Mouse (Mus musculus) cerebellum, postnatal 14 days (tissue): ENCODE measurements at regions not wholly inside any gene's neighbourhood (a gene's known extent, or its start where the extent isn't known, plus 50 kb on each side); places are given as distances from the start of the nearest gene placed in this dataset.
A peak's percentile ranks its signal among the peaks of the same experiment; 100 is the strongest.

Experiments used
- DNase-seq, 2 experiments: peaks; one replicate each; pipeline ENCODE4 v3.0.0; 2021; ENCODE audit warnings: mixed read lengths in 2 of 2

DNA sequence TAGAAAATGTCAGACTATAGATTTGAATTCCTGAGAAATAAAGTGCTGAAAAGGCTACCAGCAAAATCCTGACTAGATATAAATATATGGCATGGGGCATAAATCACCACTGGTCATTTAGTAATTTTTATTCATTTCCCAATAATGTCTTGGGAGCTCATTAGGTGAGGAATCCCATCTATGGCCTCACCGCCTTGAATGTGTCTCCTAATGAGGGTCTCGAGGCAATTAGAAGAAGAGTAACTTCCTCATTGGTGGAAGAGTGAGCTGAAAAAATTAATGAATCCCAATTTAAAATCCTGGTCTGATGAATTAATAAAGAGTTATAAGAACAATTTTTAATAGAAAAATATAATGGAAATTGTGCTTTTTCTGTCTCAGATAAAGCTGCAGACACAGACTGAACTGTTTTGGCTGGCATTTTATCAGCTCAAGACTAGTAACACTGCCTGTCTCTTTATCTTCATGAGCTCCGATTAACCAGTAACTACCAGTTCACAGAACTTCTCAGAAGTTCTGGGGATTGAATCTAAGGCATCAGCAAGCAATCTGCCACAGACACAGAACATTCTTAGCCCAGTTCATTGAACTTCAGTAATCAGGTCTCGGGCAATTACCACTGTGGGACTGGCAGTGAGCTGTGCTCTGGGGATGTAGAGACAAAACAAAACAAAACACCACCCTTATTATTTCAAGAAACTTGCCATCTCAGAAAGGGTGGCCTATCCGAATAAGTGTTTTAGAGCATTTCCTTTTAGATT is 170.7 kb downstream of the Plpp3 start:
- no peak for DNase-seq

DNA sequence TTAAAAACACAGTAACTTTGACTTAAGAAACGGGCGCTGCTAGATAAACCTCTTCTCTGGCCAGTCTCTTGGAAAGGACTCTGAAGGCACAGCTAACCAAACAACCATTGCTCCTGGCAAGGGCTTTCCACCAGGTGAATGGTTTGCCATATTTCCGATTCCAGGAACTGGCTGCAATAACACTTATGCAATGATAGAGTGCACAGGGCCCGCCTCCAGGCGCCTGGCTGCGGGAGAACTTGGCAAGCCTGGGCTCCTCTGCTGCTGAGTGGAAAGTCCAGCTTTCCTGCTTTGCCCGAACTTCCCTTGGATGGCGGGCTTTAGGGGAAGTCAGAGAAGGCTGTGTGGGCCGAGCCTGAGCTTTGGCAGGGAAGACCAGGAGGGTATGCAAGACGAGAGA is 171.6 kb downstream of the Plpp3 start:
- DNase-seq = peak; percentile 70 to 84

DNA sequence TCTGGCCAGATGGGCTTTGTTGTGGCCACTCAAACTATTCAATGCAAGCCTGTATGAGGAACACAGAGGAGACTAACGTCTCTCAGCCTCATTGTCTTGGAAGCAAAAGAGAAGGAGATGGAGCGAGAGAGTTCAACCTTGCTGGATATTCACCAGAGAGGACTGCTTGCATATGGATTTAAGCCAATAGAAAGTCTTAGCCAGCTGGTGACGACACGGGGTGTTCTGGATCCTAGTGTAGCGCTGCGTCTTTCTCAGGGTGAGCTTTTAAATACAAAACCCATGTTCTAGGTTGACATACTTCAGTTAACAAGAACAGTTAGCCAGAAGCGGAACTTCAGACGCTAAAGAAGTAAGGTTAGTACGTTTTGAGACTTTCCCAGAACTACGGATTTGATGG is 174.9 kb downstream of the Plpp3 start:
- DNase-seq = peak; percentile 25 to 54

DNA sequence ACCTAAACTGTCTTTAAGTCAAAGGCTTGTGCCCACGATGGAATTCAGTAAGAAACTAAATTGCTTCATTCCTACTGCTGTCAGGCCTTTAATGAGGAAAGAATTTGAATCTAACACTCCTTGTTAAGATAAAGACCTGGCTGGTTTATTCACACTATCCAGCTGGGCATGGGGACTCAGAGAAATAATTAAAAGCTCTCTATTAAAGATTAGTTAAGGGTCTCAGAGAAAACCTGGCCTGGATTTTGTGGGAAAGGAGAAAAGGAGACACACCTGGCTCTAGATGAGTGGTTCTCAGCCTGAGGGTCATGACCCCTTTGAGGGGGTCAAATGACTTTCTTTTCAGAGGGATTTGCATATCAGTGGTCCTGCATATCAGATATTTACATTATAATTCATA is 178.7 kb downstream of the Plpp3 start:
- no peak for DNase-seq

GRCm38 (mm10) chr4:105336557-105336956 is 179.4 kb downstream of the Plpp3 start:
- no peak for DNase-seq

GRCm38 (mm10) chr4:105338131-105338530 is 181.0 kb downstream of the Plpp3 start:
- DNase-seq = no peak

DNA sequence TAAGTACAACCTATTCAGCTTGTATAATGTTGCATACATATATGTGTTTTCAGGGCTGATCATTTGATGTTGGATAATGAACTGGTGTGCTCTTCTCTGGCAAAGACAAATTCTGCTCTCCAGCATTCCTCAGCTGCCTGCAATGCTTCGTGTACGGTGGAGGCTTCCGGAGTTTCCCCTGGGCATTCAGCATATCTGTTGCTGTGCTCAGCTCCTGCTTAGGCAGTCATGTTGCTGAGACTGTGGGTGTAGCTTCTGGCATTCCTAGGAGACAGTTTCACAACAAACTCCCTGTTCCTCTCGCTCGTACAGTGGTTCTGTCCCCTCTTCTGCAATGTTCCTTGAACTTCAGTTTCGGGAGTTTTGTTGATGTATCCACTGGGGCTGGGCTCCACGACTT is 181.7 kb downstream of the Plpp3 start:
- no peak for DNase-seq

DNA sequence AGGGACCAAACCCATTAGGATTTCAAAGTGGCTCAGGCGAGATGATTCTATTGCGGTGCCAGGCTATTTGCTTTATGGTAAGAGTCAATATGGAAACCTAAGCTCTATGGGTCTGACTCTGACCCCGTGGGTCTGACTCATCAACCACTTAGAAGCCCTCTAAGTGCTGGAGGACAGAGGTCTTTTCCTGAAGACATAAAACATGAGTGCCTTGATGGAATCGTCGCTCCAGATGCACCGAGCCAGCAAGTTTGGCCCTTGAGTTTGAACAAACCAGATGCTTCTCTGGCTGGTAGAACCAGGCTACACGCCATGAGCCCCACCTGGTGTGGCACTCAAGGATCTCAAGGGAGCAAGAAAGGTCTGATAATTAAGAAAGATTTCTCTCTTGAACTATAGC is 184.1 kb downstream of the Plpp3 start:
- no peak for DNase-seq

GRCm38 (mm10) chr4:105346846-105347245 is 189.7 kb downstream of the Plpp3 start:
- no peak for DNase-seq

DNA sequence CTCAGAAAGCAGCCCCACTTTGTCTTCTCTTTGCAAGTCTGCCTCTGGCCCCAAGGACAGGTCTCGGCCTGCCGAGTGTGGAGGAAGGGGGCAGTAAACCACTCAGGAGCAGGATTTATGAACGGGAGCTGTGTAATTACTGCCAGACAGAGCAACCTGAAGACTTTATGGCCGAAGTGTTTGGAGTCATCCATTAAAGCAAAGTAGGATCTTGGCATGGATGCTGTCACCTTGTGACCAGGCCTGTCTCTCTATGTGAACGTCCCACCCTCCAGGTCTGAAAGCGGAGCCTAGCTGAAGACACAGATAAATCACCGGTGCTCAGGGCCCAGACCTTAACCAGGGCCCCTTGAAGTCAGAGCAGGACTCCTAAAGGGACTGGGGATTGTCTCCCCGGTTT is 190.8 kb downstream of the Plpp3 start:
- no peak for DNase-seq

DNA sequence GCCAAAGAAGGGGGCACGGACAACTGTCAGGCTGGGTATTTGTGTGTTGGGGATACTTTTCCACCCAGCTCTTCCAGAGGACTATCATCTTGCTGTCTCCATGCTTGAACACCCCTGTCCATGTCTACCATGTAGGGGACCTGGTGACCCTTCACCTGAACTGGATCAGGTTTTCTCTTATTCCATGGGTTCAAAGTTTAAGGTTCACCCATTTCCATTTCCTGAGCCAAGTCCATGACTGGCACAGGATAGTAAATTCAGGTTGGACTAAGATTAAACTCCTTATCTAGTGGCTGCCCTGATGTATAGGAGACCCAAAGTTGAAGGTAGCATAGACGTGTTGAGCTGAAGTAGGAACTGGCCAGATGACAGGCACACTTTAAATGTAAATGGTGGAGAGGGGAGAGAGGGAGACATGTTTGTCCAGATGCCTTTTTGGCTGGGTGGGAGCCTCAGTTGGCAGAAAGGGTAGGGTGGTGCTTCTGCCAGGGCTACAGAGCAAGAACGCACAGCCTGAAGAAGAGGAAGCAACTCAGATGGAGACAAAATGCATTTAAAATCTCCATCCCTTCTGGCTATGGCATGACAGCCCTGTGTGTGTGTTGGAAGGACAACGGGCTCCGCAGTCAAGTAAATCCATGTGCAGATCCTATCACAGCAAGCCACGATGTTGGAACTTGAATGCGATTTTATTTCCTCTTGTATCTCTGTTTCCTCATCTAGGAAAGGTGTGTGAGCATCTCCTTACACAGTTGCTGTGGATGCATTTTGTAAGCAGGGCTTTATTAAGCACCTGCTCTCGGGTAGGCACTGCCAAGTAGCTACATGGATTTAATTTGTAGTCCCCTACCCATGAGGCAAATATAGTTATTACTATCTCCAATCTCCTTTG is 192.4 kb downstream of the Plpp3 start:
- DNase-seq = peak in 1 of 2 experiments; percentile 24

GRCm38 (mm10) chr4:105352342-105352741 is 195.2 kb downstream of the Plpp3 start:
- DNase-seq = peak in 1 of 2 experiments; percentile 34

DNA sequence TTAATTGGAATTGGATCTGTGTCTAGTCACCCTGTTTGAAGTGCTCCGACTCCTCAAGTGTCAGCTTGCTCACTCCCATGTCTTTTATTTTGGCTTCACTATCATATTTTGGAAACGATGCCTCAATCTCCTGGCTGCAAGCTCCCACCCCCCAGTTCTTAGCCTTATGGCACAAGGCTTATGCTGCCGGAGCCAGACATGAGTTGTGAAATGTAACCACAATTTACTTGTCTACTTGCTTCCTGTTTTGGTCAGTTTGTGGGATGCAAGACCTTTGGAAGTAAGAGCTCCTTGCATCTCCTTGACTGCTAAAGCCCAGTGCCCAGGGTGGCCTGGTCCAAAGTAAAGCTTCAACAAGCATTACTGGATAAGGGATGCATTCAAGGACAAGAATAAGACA is 195.8 kb downstream of the Plpp3 start:
- DNase-seq = no peak

- no peak for DNase-seq
These were observed 196.9 kb downstream of the Plpp3 start for GRCm38 (mm10) chr4:105354097-105354496.

DNA sequence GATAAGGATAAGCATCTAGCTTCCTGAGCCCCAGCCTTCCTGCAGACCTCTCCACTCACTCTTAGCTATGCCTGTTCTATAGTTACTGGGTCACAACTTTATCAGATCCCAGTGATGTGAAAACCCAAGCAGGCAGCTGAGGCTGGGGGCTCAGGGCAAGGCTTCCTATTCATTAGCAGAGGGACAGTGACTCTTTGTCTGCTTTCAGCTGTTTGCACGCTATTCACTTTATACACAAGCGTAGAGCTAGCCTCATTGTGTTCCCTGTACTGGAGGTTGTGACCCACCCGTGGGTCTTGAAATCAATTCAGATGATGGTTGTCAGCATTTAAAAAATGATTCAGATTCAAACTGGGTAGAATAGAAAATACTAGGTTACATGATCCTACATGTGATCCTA is 199.5 kb downstream of the Plpp3 start:
- DNase-seq = no peak

GRCm38 (mm10) chr4:105358725-105359124 is 201.6 kb downstream of the Plpp3 start:
- no peak for DNase-seq

- no peak for DNase-seq
These were observed 207.3 kb downstream of the Plpp3 start for GRCm38 (mm10) chr4:105364496-105364895.

DNA sequence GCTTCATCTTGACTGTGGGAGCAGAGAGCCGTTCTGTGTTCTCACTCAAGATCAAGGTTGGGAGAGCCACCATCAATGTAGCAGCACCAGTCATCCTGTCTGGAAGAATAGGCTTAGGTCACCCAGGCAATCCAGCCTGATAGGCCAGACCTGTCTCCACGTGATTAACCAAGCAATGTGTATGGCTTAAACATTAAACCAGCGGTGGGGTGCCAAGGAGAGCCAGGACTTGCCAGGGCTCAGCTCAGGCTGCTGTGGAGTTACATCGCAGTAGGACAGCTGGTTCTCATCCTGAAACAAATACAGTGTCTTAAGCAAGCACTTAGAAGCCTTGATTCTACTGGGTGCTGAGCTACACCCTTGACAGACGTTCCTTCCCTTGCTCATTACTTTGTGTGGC is 207.9 kb downstream of the Plpp3 start:
- no peak for DNase-seq

DNA sequence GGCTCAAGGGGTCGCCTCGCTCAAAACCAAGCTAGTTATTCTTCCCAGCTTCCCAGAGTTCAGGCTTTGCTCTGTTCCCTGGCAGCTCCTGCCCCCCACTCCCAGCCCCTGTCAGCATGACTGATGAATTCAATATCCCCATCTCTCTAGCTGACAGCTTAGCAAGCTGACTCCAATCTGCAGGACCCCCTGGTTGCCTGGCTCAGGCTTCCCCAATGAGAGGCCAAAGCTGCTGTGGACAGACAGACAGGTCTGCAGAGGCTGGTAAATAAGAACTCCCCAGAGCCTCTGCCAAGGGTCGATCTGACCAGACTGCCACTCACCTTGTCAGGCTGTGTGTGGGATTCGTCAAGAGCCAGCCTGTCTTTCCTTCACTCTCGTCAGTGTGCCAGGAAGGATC is 219.4 kb downstream of the Plpp3 start:
- no peak for DNase-seq

DNA sequence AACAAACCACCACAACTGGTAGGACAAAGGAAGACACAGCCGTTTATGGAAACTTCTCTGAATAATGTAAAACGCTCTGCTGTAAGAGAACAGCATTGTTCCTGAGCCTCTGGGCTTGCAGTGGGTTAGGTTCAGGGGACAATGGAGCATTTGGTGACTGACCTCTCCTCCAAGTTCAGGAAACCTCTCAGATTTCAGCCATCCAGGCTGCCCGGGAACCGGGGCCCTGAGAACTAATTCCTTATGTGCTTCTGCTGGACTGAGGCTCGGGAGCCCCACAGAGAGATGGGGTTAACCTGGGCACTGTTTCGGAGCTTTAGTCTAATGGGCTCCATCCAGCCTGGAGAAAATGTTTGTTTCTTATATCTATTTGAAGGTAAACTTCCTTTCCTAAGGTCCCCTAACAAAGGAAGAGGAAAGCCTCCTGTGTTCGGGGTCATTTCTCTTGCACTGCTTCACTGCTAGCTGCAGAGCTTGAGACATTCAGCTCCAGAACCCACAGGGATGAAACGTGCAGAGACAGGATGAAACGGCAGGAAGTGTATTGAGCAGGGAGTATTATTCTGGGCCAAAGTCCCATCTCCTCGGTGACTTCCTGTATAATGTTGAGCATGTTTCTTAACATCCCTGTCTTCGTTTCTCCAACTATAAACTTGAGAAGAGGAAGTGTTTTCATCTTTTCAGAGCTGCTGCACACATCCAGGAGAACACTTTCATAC is 220.5 kb downstream of the Plpp3 start:
- no peak for DNase-seq

- no peak for DNase-seq
These were observed 227.7 kb downstream of the Plpp3 start for GRCm38 (mm10) chr4:105384826-105385225.

DNA sequence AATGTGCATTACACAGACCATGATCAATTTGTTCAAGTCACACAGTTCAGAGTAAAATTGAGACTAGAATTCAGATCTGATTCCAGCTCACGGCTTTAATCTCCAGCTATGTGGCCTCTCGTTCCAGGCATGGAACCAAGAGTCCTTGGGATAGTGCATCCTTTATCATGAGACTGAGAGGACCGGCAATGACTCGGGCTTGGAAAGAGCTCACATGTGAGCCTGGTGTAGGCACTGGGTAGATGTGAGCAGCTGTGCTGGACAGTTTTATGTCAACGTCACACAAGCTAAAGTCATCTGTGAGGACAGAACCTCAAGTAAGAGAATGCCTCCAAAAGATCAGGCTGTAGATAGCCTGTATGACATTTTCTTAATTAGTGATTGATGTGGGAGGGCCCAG is 228.3 kb downstream of the Plpp3 start:
- no peak for DNase-seq

- DNase-seq = no peak
These were observed 233.2 kb downstream of the Plpp3 start for GRCm38 (mm10) chr4:105390378-105390777.
